Mouse (Mus musculus) testis, postnatal 14 days (tissue): ENCODE data around the gene Kdm4a.
A peak's percentile ranks its signal among the peaks of the same experiment; 100 is the strongest.

Source experiments
- DNase-seq: peaks from one replicate; pipeline ENCODE4 v3.0.0; 2021; ENCODE audit warnings: low spot score

Gene Kdm4a

DNA sequence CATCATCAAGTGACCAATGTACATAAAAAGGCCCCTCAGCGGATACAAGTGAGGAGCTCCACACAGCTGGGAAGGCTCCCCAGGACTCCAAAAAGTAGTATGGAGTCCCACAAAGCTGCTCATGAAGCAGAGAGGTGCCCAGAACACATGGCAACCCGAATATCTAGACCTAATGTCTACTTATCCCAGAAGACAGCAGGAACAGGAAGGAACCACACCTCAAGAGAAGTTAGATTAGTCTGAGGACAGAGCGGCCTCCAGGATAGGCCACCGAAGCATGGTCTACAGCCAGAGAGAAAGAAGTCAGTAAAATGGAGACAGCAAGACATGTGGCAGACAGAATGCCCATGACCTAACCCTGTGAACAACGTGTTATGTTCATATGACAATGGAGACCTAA, 25.0 kb downstream of the Kdm4a start:
- no peak for DNase-seq

DNA sequence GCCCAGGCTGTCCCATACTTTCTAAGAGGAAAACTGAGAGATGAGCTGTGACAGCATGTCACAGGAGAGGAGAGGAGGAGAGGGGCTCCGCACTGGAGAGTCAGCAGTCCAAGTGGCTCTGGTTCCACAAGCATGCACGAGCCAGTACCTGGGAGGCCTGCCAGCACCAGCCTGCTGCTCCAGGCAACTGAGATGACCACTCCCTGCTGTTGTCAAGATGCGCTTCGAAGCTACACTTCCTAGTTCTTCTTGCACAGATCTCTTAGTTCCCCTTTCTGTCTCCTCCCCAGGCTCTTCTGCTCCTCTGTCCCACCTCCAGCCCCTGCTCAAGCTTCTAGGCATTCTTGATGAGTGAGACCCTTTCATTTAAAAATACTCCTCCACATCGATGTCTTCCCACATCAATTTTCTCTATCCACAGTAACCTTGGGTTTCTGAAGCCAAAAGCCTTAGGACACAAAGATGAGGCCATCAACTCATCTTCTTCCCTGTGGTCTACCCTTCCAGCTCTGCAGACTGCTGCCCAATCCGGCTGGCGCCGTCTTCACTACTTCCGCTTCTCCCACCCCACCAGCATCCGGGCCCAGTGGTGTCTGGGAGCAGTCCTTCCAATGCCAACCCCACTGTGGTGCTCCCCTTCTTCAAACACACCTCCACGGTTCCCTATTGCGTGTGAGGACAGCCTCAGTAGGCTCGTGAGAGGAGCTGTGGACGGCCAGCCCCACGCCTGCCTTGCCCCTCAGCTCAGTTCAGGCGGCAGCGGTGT, 27.6 kb downstream of the Kdm4a start:
- DNase-seq = no peak

DNA sequence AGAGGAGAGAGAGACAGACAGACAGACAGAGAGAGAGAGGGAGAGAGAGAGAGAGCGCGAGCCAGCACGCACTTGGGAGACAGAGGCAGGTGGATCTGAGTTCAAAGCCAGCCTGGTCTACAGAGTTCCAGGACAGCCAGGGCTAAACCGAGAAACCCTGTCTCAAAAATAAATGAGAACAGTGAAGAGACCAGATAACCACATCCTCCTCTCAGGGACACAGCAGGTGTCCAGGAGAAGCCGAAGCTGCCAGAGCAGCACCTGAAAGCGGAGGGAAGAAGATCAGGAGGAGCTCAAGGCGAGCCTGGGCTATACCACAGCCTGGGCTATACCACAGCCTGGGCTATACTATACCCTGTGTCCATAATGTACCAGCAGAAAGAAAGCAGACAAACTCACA, 29.0 kb downstream of the Kdm4a start:
- no peak for DNase-seq

DNA sequence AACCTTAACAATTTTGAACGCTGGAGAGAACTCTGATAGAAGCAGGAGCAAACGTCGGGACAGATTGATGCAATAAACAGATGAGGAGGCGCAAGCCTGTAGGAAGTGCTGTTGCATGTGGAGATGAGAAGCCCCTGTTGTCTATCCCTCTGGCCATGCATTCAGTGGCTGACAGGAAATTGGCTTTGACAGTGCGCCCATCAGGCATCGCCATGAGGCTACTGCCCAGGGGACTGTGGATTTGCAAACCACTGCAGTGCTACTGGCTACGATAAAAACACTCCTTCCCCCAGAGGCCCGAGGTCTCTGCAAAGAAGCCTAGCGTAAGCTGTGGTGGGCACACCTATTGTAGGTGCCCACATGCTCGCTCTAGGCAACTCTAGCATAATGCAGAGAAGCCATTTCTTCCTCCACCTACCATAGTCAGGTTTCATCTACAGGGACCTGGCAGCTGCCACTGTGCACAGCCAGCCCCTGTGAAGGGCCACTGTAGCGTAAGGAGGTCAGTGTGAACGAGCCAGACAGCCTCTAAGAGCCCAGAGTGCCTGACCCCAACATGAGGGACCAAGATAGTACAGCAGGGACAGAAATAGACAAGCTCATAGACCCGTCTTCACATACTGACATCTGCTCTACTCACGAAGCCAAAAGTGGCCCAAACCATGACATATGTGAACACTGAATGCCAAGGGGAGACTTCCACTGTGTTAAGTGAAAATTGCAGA, 29.7 kb downstream of the Kdm4a start:
- DNase-seq = no peak

DNA sequence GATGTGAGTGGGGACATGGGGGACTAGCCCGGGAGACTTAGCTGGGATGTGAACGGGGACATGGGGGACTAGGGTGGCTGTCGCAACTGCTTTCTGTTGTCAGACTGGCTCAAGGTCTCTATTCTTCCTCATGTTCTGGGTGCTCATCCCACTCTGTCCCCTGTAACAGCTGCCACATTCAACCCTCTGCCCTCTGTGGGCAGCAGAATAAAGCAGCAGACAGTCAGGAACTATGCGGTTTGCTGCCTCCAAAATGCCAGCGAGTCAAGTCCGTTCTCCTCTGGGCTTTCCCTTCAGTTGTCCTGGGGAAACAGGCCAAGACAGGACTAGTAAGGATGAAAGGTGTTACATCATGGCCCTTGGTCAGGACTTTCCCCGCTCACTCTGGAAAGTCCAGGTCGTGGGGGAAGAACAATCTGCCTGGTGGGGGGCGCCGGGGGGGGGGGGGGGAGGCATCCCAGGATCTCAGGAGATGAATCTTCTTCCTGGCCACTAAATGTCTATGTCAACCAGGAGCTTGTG, 30.7 kb downstream of the Kdm4a start:
- no peak for DNase-seq

DNA sequence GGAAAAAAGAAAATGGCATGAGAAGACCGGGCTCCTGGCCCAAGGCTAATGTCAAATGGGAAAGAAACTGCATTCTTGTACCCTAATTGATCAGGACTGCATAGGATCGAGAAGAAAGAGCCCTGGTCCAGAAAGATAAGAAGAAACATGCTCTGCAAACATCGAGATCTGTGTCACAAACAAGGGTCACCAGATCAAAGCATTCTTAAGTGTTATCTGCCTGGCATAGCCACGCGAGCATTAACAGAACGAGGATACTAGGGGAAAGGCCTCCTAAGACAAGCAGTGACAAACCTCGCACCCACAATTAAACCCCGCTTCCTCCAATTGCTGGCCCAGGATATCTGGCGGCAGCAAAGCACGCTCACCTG, 31.5 kb downstream of the Kdm4a start:
- no peak for DNase-seq

DNA sequence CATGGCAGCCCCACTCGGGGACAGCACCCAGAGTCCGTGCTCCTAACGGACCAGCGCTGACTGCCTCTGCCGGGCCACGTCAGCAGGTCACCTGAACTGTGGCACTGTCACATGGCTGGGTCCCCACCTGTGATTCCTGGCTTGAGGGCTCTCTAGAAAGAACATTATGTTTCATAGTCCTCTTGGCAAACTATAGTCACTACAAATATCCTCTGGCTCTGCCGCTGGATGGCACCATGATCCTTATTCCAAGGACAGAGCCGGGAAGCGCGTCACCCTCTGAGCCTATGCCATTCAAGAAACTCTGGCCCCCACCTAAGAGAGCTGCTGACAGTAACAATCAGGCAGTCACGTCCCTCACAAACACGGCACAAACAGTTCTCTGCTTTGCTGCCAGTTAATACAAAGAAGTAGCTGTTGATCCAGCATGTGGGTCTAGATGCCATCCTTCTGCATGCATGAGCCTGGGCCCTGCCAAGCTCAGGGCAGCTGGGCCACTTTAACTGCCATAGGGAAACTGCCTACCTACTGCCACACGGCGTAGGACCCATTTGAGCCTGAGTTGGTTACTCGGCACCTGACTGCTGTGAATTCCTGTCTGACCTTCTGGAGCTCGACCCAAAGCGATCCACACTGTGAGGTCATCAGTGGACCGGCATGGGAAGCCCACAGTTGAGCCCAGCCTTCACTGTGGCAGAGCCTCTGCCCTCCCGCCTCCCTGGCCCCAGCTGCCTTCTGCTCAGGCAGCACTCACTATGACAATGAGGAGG, 32.1 kb downstream of the Kdm4a start:
- no peak for DNase-seq

DNA sequence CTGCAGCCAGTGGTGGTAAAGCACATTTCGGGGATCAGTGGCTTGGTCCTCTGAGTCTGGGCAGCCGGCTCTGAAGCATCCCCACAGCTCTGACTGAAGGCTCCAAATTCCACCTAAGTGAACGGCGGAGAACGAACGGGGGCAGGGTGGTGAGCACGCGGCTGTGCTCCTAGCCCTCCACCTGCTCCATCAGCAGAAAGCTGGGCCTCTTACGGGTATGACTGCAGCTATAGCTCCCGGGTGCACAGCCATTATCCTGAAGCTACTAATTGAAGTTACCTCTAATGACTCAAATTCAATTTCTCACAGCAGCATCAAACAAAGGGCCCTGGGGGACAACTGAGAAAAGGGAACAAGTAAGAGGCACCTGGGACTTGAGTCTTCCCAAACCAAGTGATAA, 32.8 kb downstream of the Kdm4a start:
- no peak for DNase-seq

DNA sequence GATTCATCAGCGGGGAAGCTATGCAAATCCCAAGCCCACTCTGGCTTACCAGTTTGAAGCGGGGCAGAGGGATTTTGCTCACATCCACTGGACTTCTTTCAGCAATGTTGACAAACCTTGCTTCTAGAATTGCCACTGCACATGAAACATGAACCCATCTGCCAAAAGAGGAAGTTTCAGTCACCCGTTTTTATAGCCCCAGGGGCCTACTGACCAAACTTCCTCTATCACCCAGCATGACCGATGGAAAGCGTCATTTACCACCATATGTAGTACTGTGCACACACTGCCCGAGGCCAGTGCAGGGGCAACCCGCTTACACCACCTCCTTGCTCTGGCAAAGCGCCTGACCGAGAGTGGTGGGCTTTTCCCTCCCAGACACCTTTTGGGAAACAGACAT, 35.5 kb downstream of the Kdm4a start:
- DNase-seq = no peak

DNA sequence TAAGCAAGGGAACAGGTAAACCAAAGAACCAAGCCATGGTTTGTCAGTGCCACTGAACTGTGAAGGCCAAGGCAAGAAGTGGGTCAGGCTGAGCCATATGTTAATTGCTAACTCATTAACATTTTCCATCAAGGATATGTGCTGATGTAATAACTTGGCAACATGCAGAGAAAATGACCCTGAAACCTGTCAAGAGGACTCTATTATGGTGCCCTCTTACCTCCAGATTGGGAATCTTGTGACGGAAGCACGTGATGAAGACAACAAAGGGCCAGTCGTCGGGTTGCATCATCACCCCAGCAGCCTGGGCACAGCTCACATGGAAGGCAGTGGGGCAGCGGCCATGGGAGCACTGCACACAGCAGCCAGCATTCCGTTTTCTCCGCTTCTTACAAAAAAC, 36.2 kb downstream of the Kdm4a start:
- DNase-seq = no peak

DNA sequence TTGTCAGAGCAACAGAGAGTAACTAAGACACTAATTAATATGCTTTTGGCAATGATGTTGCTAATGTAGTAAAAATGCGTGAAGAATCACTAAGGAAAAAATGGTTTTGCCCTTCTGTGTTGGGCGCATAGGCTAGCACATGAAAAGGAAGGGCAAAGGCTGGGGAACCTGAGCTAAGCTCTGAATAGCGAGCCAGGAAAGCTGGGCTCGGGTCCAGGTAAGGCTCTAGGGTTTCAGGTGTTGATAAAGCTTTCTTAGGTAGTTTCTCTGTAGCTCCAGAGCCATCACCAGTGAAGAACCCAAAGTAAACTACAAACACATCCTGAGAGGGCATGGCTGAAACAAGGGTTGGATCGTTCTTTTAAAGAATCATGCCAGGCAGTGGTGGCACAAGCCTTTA, 38.3 kb downstream of the Kdm4a start:
- no peak for DNase-seq

DNA sequence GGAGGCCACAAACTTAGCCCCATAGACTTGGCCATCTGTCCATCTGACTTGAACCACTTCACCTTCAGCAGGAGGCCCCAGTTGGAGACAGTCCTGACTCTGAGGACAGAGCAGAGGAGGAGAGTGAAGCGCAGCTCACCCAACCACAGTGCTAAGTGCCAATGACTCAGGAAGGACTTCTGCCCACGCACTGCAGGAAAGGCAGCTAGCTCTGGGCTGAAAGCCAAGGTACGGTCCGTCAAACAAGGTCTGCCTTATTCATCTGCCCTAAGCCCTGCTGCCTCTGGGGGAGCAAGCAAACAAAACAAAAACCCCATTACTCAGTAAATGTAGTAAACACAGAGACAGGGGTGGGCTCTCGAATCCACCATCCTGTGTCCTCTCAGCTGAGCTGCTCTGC, 41.0 kb downstream of the Kdm4a start:
- peak; percentile 74 for DNase-seq

DNA sequence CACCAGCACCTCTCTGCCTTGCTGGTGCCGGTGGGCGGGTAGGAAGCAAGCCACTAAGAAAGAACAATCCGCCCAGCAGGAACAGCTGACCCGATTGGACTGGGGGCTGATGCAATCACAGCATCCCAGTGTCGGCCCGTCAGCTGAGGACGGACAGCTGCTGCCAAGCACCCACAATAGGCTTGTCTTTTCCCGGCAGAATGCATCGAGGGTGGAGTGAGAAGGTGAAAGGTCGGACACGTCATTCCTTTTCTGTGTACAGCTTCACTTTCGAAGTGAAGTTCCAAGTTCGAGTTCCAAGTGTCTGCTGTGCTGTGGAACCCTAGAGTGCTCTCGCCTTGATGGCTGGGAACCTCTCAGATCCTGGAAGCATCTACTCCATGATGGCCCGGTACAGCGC, 42.0 kb downstream of the Kdm4a start:
- DNase-seq = no peak

DNA sequence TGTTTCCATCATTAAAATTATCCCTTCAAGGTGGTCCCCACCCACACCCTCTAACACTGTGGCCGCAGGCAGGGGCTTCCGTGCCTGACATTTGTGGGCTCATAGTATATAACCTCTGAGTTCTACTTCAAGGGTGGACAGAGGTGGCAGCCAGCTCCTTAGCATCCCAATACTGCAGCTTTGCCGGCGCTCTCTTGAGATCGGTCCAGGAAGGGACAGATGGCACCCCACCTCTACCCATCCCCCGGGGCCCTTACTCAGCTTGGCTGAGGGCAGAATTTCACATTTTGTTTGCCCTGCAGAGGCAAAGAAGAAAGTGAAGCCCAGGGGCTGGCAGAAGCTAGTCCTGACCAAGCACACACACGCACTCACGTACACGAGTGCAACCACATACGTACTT, 42.5 kb downstream of the Kdm4a start:
- no peak for DNase-seq

DNA sequence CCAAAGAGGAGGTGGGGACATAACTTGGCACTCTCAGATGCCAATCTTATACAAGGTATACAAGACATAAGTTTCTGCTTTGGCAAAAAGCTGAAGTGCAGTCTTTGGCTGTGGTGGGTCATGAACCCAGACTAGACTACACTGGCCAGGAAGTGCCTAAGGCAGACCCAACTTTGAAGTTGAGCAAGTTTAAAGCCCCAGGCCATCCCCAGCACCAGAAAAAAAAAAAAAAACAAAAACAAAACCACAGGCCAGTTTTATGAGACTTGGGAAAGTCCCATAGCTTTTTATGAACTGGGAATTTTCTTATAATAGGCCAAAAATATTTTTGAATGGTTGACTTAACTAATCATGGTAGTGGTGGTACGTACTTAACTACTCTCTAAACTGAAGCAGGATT, 44.4 kb downstream of the Kdm4a start:
- no peak for DNase-seq

DNA sequence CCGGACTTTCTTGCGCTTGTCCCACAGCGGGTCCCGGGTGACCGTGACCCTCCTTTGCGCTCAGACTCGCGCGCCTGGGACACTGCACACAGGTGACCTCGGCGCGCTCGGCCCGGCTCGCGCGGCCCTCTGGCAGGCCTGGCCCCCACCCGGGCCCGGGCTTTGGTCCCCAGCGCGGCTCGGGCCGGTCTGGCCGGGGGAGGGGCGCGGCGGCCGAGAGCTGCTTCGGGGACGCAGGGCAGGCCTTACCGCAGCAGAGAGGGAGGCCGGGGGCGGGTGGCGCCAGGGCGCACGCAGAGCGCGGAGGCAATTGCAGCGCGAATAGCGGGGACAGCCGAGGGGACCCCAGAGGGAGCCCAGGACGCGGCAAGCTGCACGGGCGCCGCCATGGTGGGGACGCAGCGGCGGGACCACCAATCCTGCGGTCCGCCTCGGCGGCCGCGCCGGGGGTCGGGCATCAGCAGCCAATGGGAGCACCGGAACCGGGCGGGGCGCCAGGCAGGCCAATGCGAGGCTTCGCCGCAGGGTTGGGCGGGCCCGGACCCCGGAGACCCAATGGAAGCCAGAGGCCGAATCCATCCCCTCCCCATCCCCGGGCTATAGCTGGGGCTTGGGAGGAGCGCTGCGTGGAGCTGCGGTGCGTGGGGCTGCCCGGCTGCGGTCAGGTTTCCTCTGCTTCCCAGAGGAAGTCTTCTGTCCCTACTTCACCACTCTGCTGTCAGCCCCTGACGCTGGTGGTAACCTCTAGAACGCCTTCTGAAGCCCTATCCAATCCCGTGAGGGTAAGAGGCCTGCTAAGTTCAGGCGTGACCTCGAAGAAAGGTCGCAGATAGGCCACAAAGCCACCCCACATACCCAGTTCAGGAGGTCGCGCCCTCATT, 45.1 kb downstream of the Kdm4a start, which contains the start of gene St3gal3:
Gene St3gal3 (minus strand): TSS at position 430 of the 881 bp plus-strand sequence.
- DNase-seq = peak; percentile 95

DNA sequence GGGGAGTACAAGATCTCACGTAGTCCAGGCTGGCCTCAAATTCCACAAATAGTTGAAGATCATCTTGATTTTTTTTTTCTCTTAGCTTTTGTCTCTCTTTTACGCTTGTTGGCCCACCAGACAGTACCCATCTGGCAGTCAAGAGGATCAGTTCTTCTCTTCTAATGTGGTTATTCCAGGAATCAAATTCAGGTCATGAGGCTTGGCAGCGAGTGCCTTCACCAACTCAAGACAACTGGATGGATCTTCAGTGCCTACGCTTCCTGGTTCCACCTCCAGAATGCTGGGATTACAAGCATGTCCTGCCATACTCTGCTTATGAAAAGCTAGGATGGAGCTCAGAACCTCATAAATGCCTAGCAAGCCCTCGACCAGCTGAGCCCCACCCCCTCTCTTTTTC, 48.5 kb downstream of the Kdm4a start:
- no peak for DNase-seq

DNA sequence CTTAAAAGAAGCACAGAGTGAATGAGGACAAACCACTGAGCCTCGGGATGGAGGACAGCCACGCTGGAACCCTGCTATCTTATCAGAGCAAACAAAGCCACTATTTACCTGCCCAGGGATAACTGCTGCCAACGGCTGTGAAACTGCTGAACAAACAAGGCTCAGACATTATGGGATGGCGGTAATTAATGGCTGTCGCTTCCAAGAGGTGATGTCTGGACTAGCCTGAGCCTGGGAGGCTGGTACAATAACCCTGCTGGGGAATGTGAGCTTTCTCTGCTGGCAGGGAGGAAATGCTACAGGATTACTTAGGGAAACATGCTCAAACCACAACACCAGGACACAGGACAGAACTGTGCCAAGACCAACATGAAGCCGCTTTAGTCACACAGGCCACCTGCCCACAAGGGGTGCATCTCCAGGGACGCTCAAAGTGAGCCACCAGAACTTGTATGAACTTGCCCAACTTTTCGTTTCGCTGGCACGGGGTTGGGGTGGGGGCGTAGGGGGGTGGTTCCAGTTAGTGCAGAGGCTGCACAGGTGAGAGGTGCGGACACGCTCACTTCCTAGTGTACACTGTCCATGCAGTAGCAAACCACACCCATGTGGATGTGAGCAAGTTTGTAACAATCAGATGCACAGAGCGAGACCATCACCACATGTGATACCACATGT, 56.7 kb downstream of the Kdm4a start:
- DNase-seq = no peak

DNA sequence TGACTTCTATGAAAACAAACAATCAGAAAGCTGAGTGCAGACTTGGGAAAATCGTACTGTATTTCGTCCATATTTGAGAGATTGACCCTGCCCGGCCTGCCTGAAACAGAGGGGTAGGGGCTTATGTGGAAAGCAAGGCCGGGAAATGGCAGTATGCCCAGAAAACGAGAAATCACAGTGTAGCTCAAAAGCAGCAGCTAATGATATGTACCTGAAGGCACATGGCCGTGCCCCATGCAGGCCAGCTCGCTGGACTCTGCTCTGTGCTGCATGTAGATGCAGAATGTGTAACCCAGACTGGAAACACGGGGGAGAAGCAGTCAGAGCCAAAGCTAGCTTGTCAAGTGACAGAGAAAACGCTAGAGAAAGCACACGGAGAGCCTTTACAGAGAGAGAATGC, 57.8 kb downstream of the Kdm4a start:
- DNase-seq = no peak

DNA sequence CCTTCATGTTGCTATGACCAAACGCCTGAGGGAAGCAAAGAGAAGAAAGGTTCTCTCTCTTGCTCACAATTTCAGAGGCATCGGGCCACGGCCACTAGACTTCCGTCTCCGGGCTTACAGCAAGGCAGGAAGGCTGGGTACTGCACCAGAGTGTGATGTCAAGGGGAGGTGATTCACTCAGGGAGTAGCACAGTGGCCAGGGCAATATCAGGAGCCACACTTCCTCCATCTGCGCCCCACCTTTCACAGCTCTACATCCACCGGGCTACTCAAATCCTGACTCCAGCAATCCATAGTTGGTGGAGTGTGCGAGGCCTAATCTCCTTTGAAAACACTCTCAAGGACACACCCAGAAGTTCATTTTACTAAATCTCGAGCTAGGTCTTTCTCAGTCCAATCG, 62.3 kb downstream of the Kdm4a start:
- no peak for DNase-seq

DNA sequence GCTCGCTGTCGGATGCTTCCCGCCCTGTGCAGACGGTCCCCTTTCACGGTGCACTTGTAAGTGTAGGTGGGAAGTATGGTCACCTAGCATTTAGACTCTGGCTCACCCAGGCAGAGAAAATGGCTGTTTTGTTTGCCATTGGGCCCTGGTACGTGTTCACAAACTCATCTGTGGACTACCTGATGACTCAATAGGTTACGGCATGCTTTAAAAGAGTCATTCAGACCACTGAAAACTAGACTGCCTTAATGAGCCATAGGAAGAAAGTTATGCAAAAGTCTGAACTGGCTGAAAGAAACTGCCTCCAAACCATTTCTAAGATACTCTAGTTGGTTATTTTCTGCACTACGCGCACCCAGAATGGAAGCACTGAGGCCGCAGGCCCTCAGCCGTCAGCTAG, 63.7 kb downstream of the Kdm4a start:
- DNase-seq = no peak
